Mouse (Mus musculus) lung, postnatal 25 days (tissue): ENCODE results near the gene Unc93a.
"Not testable (repeated sequence)": the region's sequence is repeated elsewhere in the genome, so short reads cannot be mapped to it uniquely, and the experiment has no call there.

Experiments
- DNase-seq: peaks from one replicate; pipeline ENCODE4 v3.0.0; 2022; ENCODE audit warnings: low spot score

Gene Unc93a

GRCm38 (mm10) chr17:13131710-13132109 lies at the start of gene Unc93a:
Gene Unc93a, minus strand, starts transcription at chr17:13131810.
- not testable (repeated sequence) for DNase-seq

GRCm38 (mm10) chr17:13180491-13180890 lies 48.9 kb upstream of the Unc93a start:
- not testable (repeated sequence) for DNase-seq

GRCm38 (mm10) chr17:13179021-13179420 lies 47.4 kb upstream of the Unc93a start:
- DNase-seq = not testable (repeated sequence)

- DNase-seq = not testable (repeated sequence)
These were observed 46.2 kb upstream of the Unc93a start for GRCm38 (mm10) chr17:13177796-13178195.

GRCm38 (mm10) chr17:13175609-13176008 lies 44.0 kb upstream of the Unc93a start:
- not testable (repeated sequence) for DNase-seq

- not testable (repeated sequence) for DNase-seq
These were observed 42.4 kb upstream of the Unc93a start for GRCm38 (mm10) chr17:13174029-13174428.

GRCm38 (mm10) chr17:13173578-13173977 lies 42.0 kb upstream of the Unc93a start:
- DNase-seq = not testable (repeated sequence)

- DNase-seq = not testable (repeated sequence)
These were observed 14.5 kb upstream of the Unc93a start for GRCm38 (mm10) chr17:13146128-13146527.

- DNase-seq = not testable (repeated sequence)
These were observed 13.1 kb upstream of the Unc93a start for GRCm38 (mm10) chr17:13144580-13145215.

GRCm38 (mm10) chr17:13142665-13143064 lies 11.1 kb upstream of the Unc93a start:
- DNase-seq = not testable (repeated sequence)

- not testable (repeated sequence) for DNase-seq
These were observed 3.7 kb upstream of the Unc93a start for GRCm38 (mm10) chr17:13135356-13135755.

GRCm38 (mm10) chr17:13132352-13132751 lies 742 bp upstream of the Unc93a start:
- not testable (repeated sequence) for DNase-seq

- DNase-seq = not testable (repeated sequence)
These were observed 1.7 kb downstream of the Unc93a start for GRCm38 (mm10) chr17:13129737-13130465.

- DNase-seq = not testable (repeated sequence)
These were observed 2.3 kb downstream of the Unc93a start for GRCm38 (mm10) chr17:13129324-13129723.

- DNase-seq = not testable (repeated sequence)
These were observed 7.4 kb downstream of the Unc93a start for GRCm38 (mm10) chr17:13124241-13124640.

GRCm38 (mm10) chr17:13123308-13124038 lies 8.1 kb downstream of the Unc93a start:
- not testable (repeated sequence) for DNase-seq

- not testable (repeated sequence) for DNase-seq
These were observed 18.9 kb downstream of the Unc93a start for GRCm38 (mm10) chr17:13112504-13113291.

GRCm38 (mm10) chr17:13106563-13106962 lies 25.0 kb downstream of the Unc93a start:
- DNase-seq = not testable (repeated sequence)

GRCm38 (mm10) chr17:13092960-13093359 lies 38.6 kb downstream of the Unc93a start:
- DNase-seq = not testable (repeated sequence)

GRCm38 (mm10) chr17:13092100-13092764 lies 39.4 kb downstream of the Unc93a start:
- DNase-seq = not testable (repeated sequence)

GRCm38 (mm10) chr17:13091510-13091909 lies 40.1 kb downstream of the Unc93a start:
- not testable (repeated sequence) for DNase-seq
